In genomic region chr9:83547830-83548689, GRCm38 (mm10) we compare ENCODE assay signal across 8 mouse cellular contexts. TPM values are rescaled to one million over a fixed set of nuclear protein-coding genes. Genes with fewer than 3 reads are reported as not detected.
A peak's percentile ranks its signal among the peaks of the same experiment; 100 is the strongest.
DNase-seq lines count a peak whose midpoint lies in the region; ATAC-seq and TF ChIP-seq lines count a peak whose summit lies in the region.

Sh3bgrl2 (plus strand) TSS chr9:83548327.

- H3K36me3 ChIP-seq in hindbrain, embryonic 11.5 days (ENCODE audit: control insufficient read depth, insufficient read depth, low read length): no peaks in the 10 kb centered on the region
- no peaks in the 10 kb centered on the region for H3K36me3 ChIP-seq in lung, embryonic 15.5 days

- H3K27me3 ChIP-seq in hindbrain, embryonic 11.5 days (ENCODE audit: control insufficient read depth, insufficient read depth, low read length): peaks cover 4% of the 10 kb centered on the region; the same call in 1 of the 2 replicates
- no peaks in the 10 kb centered on the region for H3K27me3 ChIP-seq in lung, embryonic 15.5 days

- no peaks in the 10 kb centered on the region for H3K9me3 ChIP-seq in hindbrain, embryonic 11.5 days (ENCODE audit: control insufficient read depth, low read length)
- no peaks in the 10 kb centered on the region for H3K9me3 ChIP-seq in lung, embryonic 15.5 days

- TF ChIP-seq POLR2A in olfactory bulb, adult 2 months (IDR thresholded peaks at IDR 0.05; ENCODE audit: insufficient read depth, low read depth, low read length): peak; percentile 86; the same call in 1 of the 2 replicates

- ATAC-seq in hindbrain, embryonic 11.5 days (ENCODE audit: low FRiP score): peak; percentile 97
- ATAC-seq in lung, embryonic 15.5 days (ENCODE audit: borderline replicate concordance, extremely low read depth, low FRiP score, low TSS enrichment): peak; percentile 94

- H3K4me1 ChIP-seq in hindbrain, embryonic 11.5 days (replicated peaks; ENCODE audit: control insufficient read depth, insufficient read depth, low read length): no peaks in the 10 kb centered on the region
- peaks cover 7% of the 10 kb centered on the region; the same call in 1 of the 2 replicates for H3K4me1 ChIP-seq in lung, embryonic 15.5 days
- peaks cover 15% of the 10 kb centered on the region for H3K4me1 ChIP-seq in olfactory bulb, adult 2 months (ENCODE audit: control insufficient read depth, insufficient read depth, low read length)

- peak; percentile 89 for DNase-seq in Muller cell, postnatal 12 days (ENCODE audit: inconsistent ontology term)
- peak; percentile 89 for DNase-seq in cerebellum, adult 9-10 months
- peak; percentile 61 to 82 for DNase-seq in frontal cortex, postnatal 10 days (ENCODE audit: low spot score in 2 of 2)
- peak; percentile 92 for DNase-seq in hindbrain, embryonic 11.5 days (ENCODE audit: low spot score)
- peak; percentile 76 for DNase-seq in layer of hippocampus, adult 9-11 months
- peak; percentile 89 for DNase-seq in testis, postnatal 14 days (ENCODE audit: low spot score)

- peak within 1 kb of the TSS; percentile 55 for H3K4me3 ChIP-seq in hindbrain, embryonic 11.5 days (ENCODE audit: low read depth, low read length)
- H3K4me3 ChIP-seq in lung, embryonic 15.5 days: peak within 1 kb of the TSS; percentile 73
- peak within 1 kb of the TSS; percentile 58 for H3K4me3 ChIP-seq in olfactory bulb, adult 2 months (ENCODE audit: insufficient read depth, low read depth, low read length)

- H3K27ac ChIP-seq in hindbrain, embryonic 11.5 days (ENCODE audit: low read depth, low read length): no peak within 1 kb of the TSS
- H3K27ac ChIP-seq in lung, embryonic 15.5 days: 0 out of 2 replicates have a peak within 1 kb of the TSS, but pooled peaks have one; percentile 37
- H3K27ac ChIP-seq in olfactory bulb, adult 2 months (ENCODE audit: insufficient read depth, low read depth, low read length): peak within 1 kb of the TSS; percentile 43

- TF ChIP-seq CTCF in olfactory bulb, adult 2 months (IDR thresholded peaks at IDR 0.05; ENCODE audit: insufficient read depth, low read depth, low read length): no peak

- peak within 1 kb of the TSS; percentile 57 for H3K4me2 ChIP-seq in hindbrain, embryonic 11.5 days (replicated peaks; ENCODE audit: low read depth, low read length)
- peak within 1 kb of the TSS; percentile 82 for H3K4me2 ChIP-seq in lung, embryonic 15.5 days

- WGBS in hindbrain, embryonic 11.5 days: 2% methylated on average over 75 of the region's 76 CpGs
- WGBS in lung, embryonic 15.5 days: 2% methylated on average over 73 of the region's 76 CpGs
- WGBS in olfactory bulb, adult 2 months: 2% methylated on average over 76 of the region's 76 CpGs

- peak within 1 kb of the TSS; percentile 57 for H3K9ac ChIP-seq in hindbrain, embryonic 11.5 days (ENCODE audit: low read depth, low read length)
- H3K9ac ChIP-seq in lung, embryonic 15.5 days: peak within 1 kb of the TSS; percentile 59

RNA-seq across cellular contexts. Expression of gene Sh3bgrl2, which starts in this region (rescaled TPM):
- polyA plus RNA-seq in hindbrain, embryonic 11.5 days (2014; fragmentation: Nextera tagmentation; extraction: Ambion mirVana): 7.3 and 8.9 TPM in 2 replicates
- 41.3 and 47.2 TPM in 2 replicates for polyA plus RNA-seq in lung, embryonic 15.5 days (2015; fragmentation: Nextera tagmentation; extraction: Ambion mirVana)
- polyA plus RNA-seq in olfactory bulb, adult 2 months (2012; ENCODE audit: insufficient read depth, insufficient read length, low replicate concordance, missing spikeins): not detected in 2 replicates
